Mouse (Mus musculus) heart, embryonic 14.5 days (tissue): ENCODE data around the gene Olfr461. TPM values are rescaled to one million over a fixed set of nuclear protein-coding genes. Genes with fewer than 3 reads are reported as not detected.

ENCODE experiments used
- ATAC-seq: fragments of 200-750 bp; cut with Nextera tagmentation; 2 replicates; pipeline ENCODE4 v1.8.0; 2017; ENCODE audit warnings: low read depth, moderate TSS enrichment; ENCODE audit not compliant: insufficient number of reproducible peaks, insufficient read depth, low FRiP score
- H3K27ac ChIP-seq, 2 experiments: fragments of 200-500 bp in 1 of 2; fragments of 300-500 bp in 1 of 2; sonication (generic) in 1 of 2; replicated peaks in 1 of 2; 2 replicates each; pipeline ENCODE4 v1.5.1; 2012 to 2014; ENCODE audit warnings: low read depth in 2 of 2, low read length in 2 of 2, control low read depth in 1 of 2, mild to moderate bottlenecking in 1 of 2, mixed read lengths in 1 of 2; ENCODE audit not compliant: control insufficient read depth in 1 of 2, insufficient read depth in 1 of 2
- H3K27me3 ChIP-seq: fragments of 300-500 bp; sonication (generic); 2 replicates; pipeline ENCODE4 v1.6.1; 2014; ENCODE audit warnings: mild to moderate bottlenecking, low read length, control low read depth; ENCODE audit not compliant: control insufficient read depth, insufficient read depth
- H3K36me3 ChIP-seq: fragments of 300-500 bp; sonication (generic); 2 replicates; pipeline ENCODE4 v1.6.1; 2014; ENCODE audit warnings: mild to moderate bottlenecking, control low read depth, low read length, mixed read lengths; ENCODE audit not compliant: control insufficient read depth, insufficient read depth
- H3K4me1 ChIP-seq, 2 experiments: fragments of 200-500 bp in 1 of 2; fragments of 300-500 bp in 1 of 2; sonication (generic) in 1 of 2; 2 replicates each; pipeline ENCODE4 v1.6.1; 2012 to 2014; ENCODE audit warnings: low read length in 2 of 2, control low read depth in 1 of 2, mixed read lengths in 1 of 2; ENCODE audit not compliant: control insufficient read depth in 2 of 2, insufficient read depth in 2 of 2
- H3K4me2 ChIP-seq: fragments of 300-500 bp; sonication (generic); 2 replicates; pipeline ENCODE4 v1.6.1; 2014; ENCODE audit warnings: mild to moderate bottlenecking, low read length
- H3K4me3 ChIP-seq, 2 experiments: fragments of 200-500 bp in 1 of 2; fragments of 300-500 bp in 1 of 2; sonication (generic) in 1 of 2; 2 replicates each; pipeline ENCODE4 v1.5.1; 2012 to 2014; ENCODE audit warnings: low read length in 2 of 2, mild to moderate bottlenecking in 2 of 2, control low read depth in 1 of 2, low read depth in 1 of 2, moderate library complexity in 1 of 2; ENCODE audit not compliant: control insufficient read depth in 1 of 2, insufficient read depth in 1 of 2
- H3K9ac ChIP-seq: fragments of 300-500 bp; sonication (generic); 2 replicates; pipeline ENCODE4 v1.6.1; 2014; ENCODE audit warnings: mild to moderate bottlenecking, low read length
- H3K9me3 ChIP-seq: fragments of 300-500 bp; sonication (generic); 2 replicates; pipeline ENCODE4 v1.6.1; 2016; ENCODE audit warnings: low read length, control low read depth; ENCODE audit not compliant: control insufficient read depth
- WGBS: fragments of 180-500 bp; shearing (Covaris S2); extraction: QIAGEN DNeasy Blood & Tissue Kit; methylation state at CpG from one replicate; pipeline ENCODE4 v1.1.7; 2014; 5-methylcytosine and 5-hydroxymethylcytosine counted together
- polyA plus RNA-seq: library from polyadenylated mRNA; unstranded; fragments of >200 nt; fragmentation: Nextera tagmentation; extraction: Ambion mirVana; gene quantifications from 2 replicates; pipeline ENCODE4 v1.2.1, GENCODE M21; 2014

Gene Olfr461
- polyA plus RNA-seq, 1 experiment from 2014 or later, result not detected

DNA sequence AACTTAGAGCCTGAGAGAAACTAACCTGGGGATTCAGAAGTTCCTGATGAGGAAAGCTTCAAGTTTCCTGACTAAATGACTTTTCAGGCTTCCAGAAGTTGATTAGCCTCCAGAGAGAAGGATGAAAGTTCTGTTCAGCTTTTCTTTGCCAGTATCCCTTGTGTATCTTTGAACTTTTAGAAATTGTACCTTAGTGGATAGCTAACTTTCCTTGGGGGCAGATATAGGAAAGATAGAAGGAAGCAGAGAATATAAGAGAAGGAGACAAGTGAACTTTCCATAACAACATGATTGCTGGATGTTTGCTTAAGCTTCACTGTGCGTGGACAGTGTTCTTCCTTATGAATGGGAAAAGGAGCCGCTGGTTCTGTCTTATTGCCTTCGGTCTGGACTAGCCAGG is 14.3 kb upstream of the Olfr461 start, which contains the start of gene Olfr460:
Gene Olfr460 (plus strand): TSS at position 301 of the 400 bp plus-strand sequence.
- no peaks in the 10 kb centered on the region for H3K36me3 ChIP-seq
- no peaks in the 10 kb centered on the region for H3K9me3 ChIP-seq
- no peak for ATAC-seq
- WGBS, result 74% methylated on average over 3 of the region's 3 CpGs
- no peaks in the 10 kb centered on the region for H3K4me1 ChIP-seq
- no peaks in the 10 kb centered on the region for H3K27me3 ChIP-seq
- H3K4me3 ChIP-seq, result no peak within 1 kb of the TSS
- no peak within 1 kb of the TSS for H3K4me2 ChIP-seq
- no peak within 1 kb of the TSS for H3K9ac ChIP-seq
- H3K27ac ChIP-seq, result no peak within 1 kb of the TSS

DNA sequence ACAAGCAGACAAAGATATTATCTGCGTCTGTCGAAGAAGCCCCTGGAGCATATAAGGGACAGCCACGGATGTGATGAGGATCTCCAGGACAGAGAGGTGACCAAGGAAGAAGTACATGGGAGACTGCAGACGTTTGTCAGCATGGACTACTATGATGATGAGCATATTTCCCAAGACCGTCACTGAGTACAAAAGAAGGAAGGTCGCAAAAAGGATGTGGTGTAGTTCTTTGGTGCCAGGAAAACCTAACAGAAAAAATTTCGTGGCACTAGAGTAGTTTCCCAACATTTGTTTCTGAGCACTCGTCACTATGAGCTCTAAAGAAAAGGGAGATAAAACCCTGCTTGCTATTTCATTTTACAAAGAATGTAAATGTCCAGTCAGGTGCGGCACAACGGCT is 10.2 kb downstream of the Olfr461 start:
- Histone ChIP-seq H3K4me2 (no peak overlapping the region), H3K4me3 (no peak overlapping the region), H3K36me3 (no peaks in the 10 kb centered on the region), H3K27me3 (no peaks in the 10 kb centered on the region), H3K4me1 (no peaks in the 10 kb centered on the region), H3K9ac (no peak overlapping the region), H3K9me3 (no peaks in the 10 kb centered on the region), H3K27ac (no peak overlapping the region)
- 68% methylated on average over 10 of the region's 10 CpGs for WGBS
- no peak for ATAC-seq

DNA sequence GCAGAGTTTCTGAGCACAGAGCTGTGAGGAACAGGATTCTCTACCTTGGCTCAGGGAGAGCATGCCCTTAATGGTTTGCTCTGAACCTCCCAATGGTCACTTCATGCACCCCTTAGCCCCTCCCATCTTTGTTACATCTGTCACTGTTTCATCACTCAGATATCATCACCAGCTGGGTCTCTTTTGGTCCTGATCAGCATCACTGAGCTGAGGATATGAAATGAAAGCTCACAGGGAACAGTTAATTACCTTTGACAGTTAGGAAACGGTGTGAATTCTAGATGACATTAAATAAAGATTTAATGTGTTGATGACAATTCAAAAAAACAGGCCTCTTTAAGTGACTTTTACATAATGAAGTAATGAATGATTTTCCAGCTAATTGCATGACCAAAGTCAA is 35.4 kb downstream of the Olfr461 start, which contains the start of gene Prss37:
Gene Prss37 (minus strand): TSS at position 101 of the 400 bp plus-strand sequence.
- ATAC-seq, result no peak
- Histone ChIP-seq H3K4me3 (no peak within 1 kb of the TSS), H3K4me1 (no peaks in the 10 kb centered on the region), H3K4me2 (no peak within 1 kb of the TSS), H3K9me3 (no peaks in the 10 kb centered on the region), H3K9ac (no peak within 1 kb of the TSS), H3K27me3 (no peaks in the 10 kb centered on the region), H3K27ac (no peak within 1 kb of the TSS), H3K36me3 (no peaks in the 10 kb centered on the region)
- 75% methylated on average over 1 of the region's 1 CpGs for WGBS

DNA sequence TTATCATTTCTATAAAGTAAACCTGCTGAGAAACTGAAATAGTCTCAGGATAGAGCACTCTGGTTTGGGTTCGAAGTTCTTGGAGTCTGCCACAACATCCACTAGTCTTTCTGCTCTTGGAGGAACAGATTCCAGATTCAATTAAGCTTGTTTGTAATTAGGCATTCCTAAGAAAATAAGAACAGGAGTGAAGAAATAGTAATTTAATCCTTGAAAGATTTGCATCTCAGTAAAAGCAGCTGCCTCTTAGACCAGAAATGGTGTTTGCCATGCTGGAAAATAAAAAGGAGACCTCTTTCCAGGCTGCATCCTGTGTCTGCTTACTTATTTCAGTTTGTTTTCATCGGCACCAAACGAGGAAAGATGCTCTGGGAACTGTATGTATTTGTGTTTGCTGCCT is 61.6 kb downstream of the Olfr461 start, which contains the start of gene Tas2r108:
Gene Tas2r108 (plus strand): TSS at position 301 of the 400 bp plus-strand sequence.
- WGBS, result 82% methylated on average over 3 of the region's 3 CpGs
- H3K4me3 ChIP-seq, result no peak within 1 kb of the TSS
- no peaks in the 10 kb centered on the region for H3K9me3 ChIP-seq
- H3K27me3 ChIP-seq, result no peaks in the 10 kb centered on the region
- no peak within 1 kb of the TSS for H3K4me2 ChIP-seq
- no peak within 1 kb of the TSS for H3K27ac ChIP-seq
- ATAC-seq, result no peak
- no peaks in the 10 kb centered on the region for H3K36me3 ChIP-seq
- no peaks in the 10 kb centered on the region for H3K4me1 ChIP-seq
- H3K9ac ChIP-seq, result no peak within 1 kb of the TSS

Other genes with a start within 250 kb of the Olfr461 start
- 43.7 and 47.0 TPM in 2 replicates for gene Agk, start 229.9 kb downstream of the Olfr461 start, polyA plus RNA-seq
- gene E330009J07Rik, start 118.9 kb downstream of the Olfr461 start, polyA plus RNA-seq, result 3.5 and 3.6 TPM in 2 replicates
- not detected in 2 replicates for gene Wee2, start 116.0 kb downstream of the Olfr461 start, polyA plus RNA-seq
- gene Ssbp1, start 83.7 kb downstream of the Olfr461 start, polyA plus RNA-seq, result 97.5 and 105 TPM in 2 replicates
- gene Tas2r137, start 63.8 kb downstream of the Olfr461 start, polyA plus RNA-seq, result not detected in 2 replicates
- gene Tas2r108, start 61.5 kb downstream of the Olfr461 start, polyA plus RNA-seq, result not detected in 2 replicates
- not detected in 2 replicates for gene Prss37, start 35.5 kb downstream of the Olfr461 start, polyA plus RNA-seq
- gene Olfr460, start 14.4 kb upstream of the Olfr461 start, polyA plus RNA-seq, result not detected in 2 replicates
- 0.77 and 1.3 TPM in 2 replicates for gene Clec5a, start 30.8 kb upstream of the Olfr461 start, polyA plus RNA-seq
- not detected in 2 replicates for gene Tas2r138, start 58.3 kb upstream of the Olfr461 start, polyA plus RNA-seq
- gene Mgam, start 73.8 kb upstream of the Olfr461 start, polyA plus RNA-seq, result 0.11 TPM in 1 of 2 replicates, not detected in the other